ENCODE assay signal across 9 mouse cellular contexts in genomic region chr4:117916386-117916785, GRCm38 (mm10). TPM values are rescaled to one million over a fixed set of nuclear protein-coding genes. Genes with fewer than 3 reads are reported as not detected.
DNase-seq lines count a peak whose midpoint lies in the region; ATAC-seq and TF ChIP-seq lines count a peak whose summit lies in the region.
"Had no signal": no experiment of that assay in that cellular context is flagged by ENCODE, and none has a peak within 500 bp of the region (broad histone marks: within the 10 kb centered on the region; RNA-seq: fewer than 3 reads in every experiment).

No protein-coding gene starts in this region.

- TF ChIP-seq CTCF in liver, embryonic 14.5 days (IDR thresholded peaks at IDR 0.05; ENCODE audit: low read depth), result no peak

- peaks cover 5% of the 10 kb centered on the region for H3K36me3 ChIP-seq in heart, embryonic 15.5 days
- peaks cover 8% of the 10 kb centered on the region for H3K36me3 ChIP-seq in neural tube, embryonic 12.5 days
- peaks cover 2% of the 10 kb centered on the region; the same call in 1 of the 2 replicates for H3K36me3 ChIP-seq in liver, embryonic 14.5 days (replicated peaks; ENCODE audit: control insufficient read depth, insufficient read depth, low read depth)

- no peak for ATAC-seq in heart, embryonic 15.5 days (replicated peaks; ENCODE audit: insufficient number of reproducible peaks, insufficient read depth, low FRiP score, low read depth)
- ATAC-seq in neural tube, embryonic 12.5 days (ENCODE audit: low FRiP score, low read depth), result no peak
- ATAC-seq in liver, embryonic 14.5 days (ENCODE audit: insufficient read depth), result no peak
- no peak for ATAC-seq in erythroid progenitor cell, adult 5-6 weeks (replicated peaks; ENCODE audit: low FRiP score, poor library complexity, severe bottlenecking)

- 62% methylated on average over 5 of the region's 5 CpGs for WGBS in heart, embryonic 15.5 days
- WGBS in neural tube, embryonic 12.5 days, result 87% methylated on average over 5 of the region's 5 CpGs
- WGBS in liver, embryonic 14.5 days (ENCODE audit: insufficient replicate concordance), result 22% methylated on average over 5 of the region's 5 CpGs

- intact Hi-C loops in heart, postnatal 36 days (cut with DNase I), result loop anchor here (5.0 kb wide), 1 partner anchor 79 kb away; no protein-coding TSS in a partner anchor

- no peak overlapping the region for H3K4me3 ChIP-seq in heart, embryonic 15.5 days
- no peak overlapping the region for H3K4me3 ChIP-seq in neural tube, embryonic 12.5 days
- H3K4me3 ChIP-seq in liver, embryonic 14.5 days (ENCODE audit: insufficient read depth in 1 of 2, low read depth in 2 of 2, low read length in 2 of 2), result peak overlapping the region in 1 of 2 experiments; percentile 73; a peak in 2 of 4 replicates

- H3K9ac ChIP-seq in heart, embryonic 15.5 days, result no peak overlapping the region
- H3K9ac ChIP-seq in neural tube, embryonic 12.5 days, result no peak overlapping the region
- no peak overlapping the region; the same call in 1 of the 2 replicates for H3K9ac ChIP-seq in liver, embryonic 14.5 days (replicated peaks)

- peak overlapping the region; percentile 88; the same call in 1 of the 2 replicates for H3K4me2 ChIP-seq in heart, embryonic 15.5 days
- H3K4me2 ChIP-seq in neural tube, embryonic 12.5 days (replicated peaks), result peak overlapping the region; percentile 100; the same call in 1 of the 2 replicates
- peak overlapping the region; percentile 93 for H3K4me2 ChIP-seq in liver, embryonic 14.5 days (ENCODE audit: low read depth)

- peak overlapping the region; percentile 3; the same call in 1 of the 2 replicates for H3K27ac ChIP-seq in heart, embryonic 15.5 days
- no peak overlapping the region for H3K27ac ChIP-seq in neural tube, embryonic 12.5 days
- H3K27ac ChIP-seq in liver, embryonic 14.5 days, result peak overlapping the region; percentile 76

- H3K4me1 ChIP-seq in heart, embryonic 15.5 days (replicated peaks), result peaks cover 53% of the 10 kb centered on the region
- peaks cover 34% of the 10 kb centered on the region for H3K4me1 ChIP-seq in neural tube, embryonic 12.5 days
- peaks cover 11 to 20% of the 10 kb centered on the region in 2 experiments for H3K4me1 ChIP-seq in liver, embryonic 14.5 days (replicated peaks; ENCODE audit: control insufficient read depth in 2 of 2, insufficient read depth in 2 of 2, low read length in 1 of 2)

- no peak for DNase-seq in heart, postnatal 36 days
- DNase-seq in neural tube, embryonic 10.5 days (ENCODE audit: extremely low spot score, low spot score), result no peak
- no peak for DNase-seq in liver, embryonic 14.5 days (ENCODE audit: low read depth in 3 of 3, low spot score in 3 of 3)
- DNase-seq in thymus, postnatal 25 days, result no peak
- DNase-seq in left cerebral cortex, adult 11 months (ENCODE audit: low spot score), result no peak

- TF ChIP-seq EP300 in liver, embryonic 14.5 days (IDR thresholded peaks at IDR 0.05; ENCODE audit: low read depth), result no peak

- H3K27me3 ChIP-seq in heart, embryonic 15.5 days, result no peaks in the 10 kb centered on the region
- no peaks in the 10 kb centered on the region for H3K27me3 ChIP-seq in neural tube, embryonic 12.5 days (replicated peaks)
- H3K27me3 ChIP-seq in liver, embryonic 14.5 days (ENCODE audit: control insufficient read depth, insufficient read depth, low read length), result no peaks in the 10 kb centered on the region

- H3K9me3 ChIP-seq in heart, embryonic 15.5 days (replicated peaks), result no peaks in the 10 kb centered on the region
- no peaks in the 10 kb centered on the region for H3K9me3 ChIP-seq in neural tube, embryonic 12.5 days
- no peaks in the 10 kb centered on the region for H3K9me3 ChIP-seq in liver, embryonic 14.5 days (ENCODE audit: control insufficient read depth, low read length)

RNA-seq across cellular contexts. Expression of gene Ipo13, which starts 1.6 kb away (rescaled TPM):
- 33.4 and 48.1 TPM in 2 replicates for polyA plus RNA-seq in heart, embryonic 15.5 days (2015; fragmentation: Nextera tagmentation; extraction: Ambion mirVana)
- total RNA-seq in heart, postnatal 36 days (2021), result 10 to 100 TPM; 74.0 to 80.7 TPM
- polyA plus RNA-seq in neural tube, embryonic 12.5 days (2016; fragmentation: Nextera tagmentation; extraction: Ambion mirVana), result 65.7 and 68.5 TPM in 2 replicates
- polyA plus RNA-seq in liver, embryonic 14.5 days (2012; rRNA removed), result 15.4 and 16.8 TPM in 2 replicates
- polyA plus RNA-seq in liver, embryonic 14.5 days (2014; fragmentation: Nextera tagmentation; extraction: Ambion mirVana), result 14.9 and 18.2 TPM in 2 replicates
- total RNA-seq in erythroid progenitor cell, adult 5-6 weeks (2015; ENCODE audit: low replicate concordance), result 10.5 and 19.1 TPM in 2 replicates
- total RNA-seq in erythroid progenitor cell, adult 5-6 weeks (2017; ENCODE audit: low replicate concordance), result 14.5 and 17.9 TPM in 2 replicates

RNA-seq across cellular contexts. Expression of gene Artn, which starts 13.2 kb away (rescaled TPM):
- 0.65 and 1.2 TPM in 2 replicates for polyA plus RNA-seq in heart, embryonic 15.5 days (2015; fragmentation: Nextera tagmentation; extraction: Ambion mirVana)
- total RNA-seq in heart, postnatal 36 days (2021), result under 1 TPM in 1 of 2 experiments, not detected in 1; 0.30 TPM
- polyA plus RNA-seq in neural tube, embryonic 12.5 days (2016; fragmentation: Nextera tagmentation; extraction: Ambion mirVana), result 1.3 and 3.1 TPM in 2 replicates
- 0.92 and 1.3 TPM in 2 replicates for polyA plus RNA-seq in liver, embryonic 14.5 days (2012; rRNA removed)
- 1.8 and 3.0 TPM in 2 replicates for polyA plus RNA-seq in liver, embryonic 14.5 days (2014; fragmentation: Nextera tagmentation; extraction: Ambion mirVana)
- total RNA-seq in erythroid progenitor cell, adult 5-6 weeks (2015; ENCODE audit: low replicate concordance), result 12.2 and 14.8 TPM in 2 replicates
- 12.0 and 13.0 TPM in 2 replicates for total RNA-seq in erythroid progenitor cell, adult 5-6 weeks (2017; ENCODE audit: low replicate concordance)
- total RNA-seq: monocyte, adult 5-6 weeks had no signal

RNA-seq across cellular contexts. Expression of gene Dph2, which starts 24.6 kb away (rescaled TPM):
- polyA plus RNA-seq in heart, embryonic 15.5 days (2015; fragmentation: Nextera tagmentation; extraction: Ambion mirVana), result 9.5 and 11.5 TPM in 2 replicates
- 1 to 10 TPM; 2.9 to 5.0 TPM for total RNA-seq in heart, postnatal 36 days (2021)
- 23.0 and 27.5 TPM in 2 replicates for polyA plus RNA-seq in neural tube, embryonic 12.5 days (2016; fragmentation: Nextera tagmentation; extraction: Ambion mirVana)
- 6.8 and 6.9 TPM in 2 replicates for polyA plus RNA-seq in liver, embryonic 14.5 days (2012; rRNA removed)
- polyA plus RNA-seq in liver, embryonic 14.5 days (2014; fragmentation: Nextera tagmentation; extraction: Ambion mirVana), result 5.1 and 6.3 TPM in 2 replicates
- 0.72 and 0.84 TPM in 2 replicates for total RNA-seq in erythroid progenitor cell, adult 5-6 weeks (2015; ENCODE audit: low replicate concordance)
- total RNA-seq in erythroid progenitor cell, adult 5-6 weeks (2017; ENCODE audit: low replicate concordance), result 1.2 and 5.9 TPM in 2 replicates

RNA-seq across cellular contexts. Expression of gene Atp6v0b, which starts 29.3 kb away (rescaled TPM):
- 197 and 216 TPM in 2 replicates for polyA plus RNA-seq in heart, embryonic 15.5 days (2015; fragmentation: Nextera tagmentation; extraction: Ambion mirVana)
- total RNA-seq in heart, postnatal 36 days (2021), result 100 to 1,000 TPM; 116 to 120 TPM
- 308 and 323 TPM in 2 replicates for polyA plus RNA-seq in neural tube, embryonic 12.5 days (2016; fragmentation: Nextera tagmentation; extraction: Ambion mirVana)
- polyA plus RNA-seq in liver, embryonic 14.5 days (2012; rRNA removed), result 118 and 122 TPM in 2 replicates
- 152 and 165 TPM in 2 replicates for polyA plus RNA-seq in liver, embryonic 14.5 days (2014; fragmentation: Nextera tagmentation; extraction: Ambion mirVana)
- total RNA-seq in erythroid progenitor cell, adult 5-6 weeks (2015; ENCODE audit: low replicate concordance), result 288 and 327 TPM in 2 replicates
- total RNA-seq in erythroid progenitor cell, adult 5-6 weeks (2017; ENCODE audit: low replicate concordance), result 61.0 and 77.4 TPM in 2 replicates

RNA-seq across cellular contexts. Expression of gene B4galt2, which starts 33.1 kb away (rescaled TPM):
- polyA plus RNA-seq in heart, embryonic 15.5 days (2015; fragmentation: Nextera tagmentation; extraction: Ambion mirVana), result 9.1 and 12.4 TPM in 2 replicates
- 1 to 10 TPM; 4.7 to 5.2 TPM for total RNA-seq in heart, postnatal 36 days (2021)
- polyA plus RNA-seq in neural tube, embryonic 12.5 days (2016; fragmentation: Nextera tagmentation; extraction: Ambion mirVana), result 44.5 and 46.9 TPM in 2 replicates
- polyA plus RNA-seq in liver, embryonic 14.5 days (2012; rRNA removed), result 2.1 and 2.4 TPM in 2 replicates
- polyA plus RNA-seq in liver, embryonic 14.5 days (2014; fragmentation: Nextera tagmentation; extraction: Ambion mirVana), result 1.5 and 1.7 TPM in 2 replicates
- total RNA-seq in erythroid progenitor cell, adult 5-6 weeks (2015; ENCODE audit: low replicate concordance), result not detected in 2 replicates
- 0.45 TPM in 1 of 2 replicates, not detected in the other for total RNA-seq in erythroid progenitor cell, adult 5-6 weeks (2017; ENCODE audit: low replicate concordance)
- total RNA-seq: monocyte, adult 5-6 weeks had no signal
